Mouse (Mus musculus) liver, adult (tissue): ENCODE measurements around the gene Slc12a1.

Experiments
- GATA4 ChIP-seq: IDR thresholded peaks from 2 replicates; pipeline ENCODE4 v1.6.1; 2014; ENCODE audit warnings: mild to moderate bottlenecking, low read length; ENCODE audit not compliant: insufficient replicate concordance

Slc12a1 gene

DNA sequence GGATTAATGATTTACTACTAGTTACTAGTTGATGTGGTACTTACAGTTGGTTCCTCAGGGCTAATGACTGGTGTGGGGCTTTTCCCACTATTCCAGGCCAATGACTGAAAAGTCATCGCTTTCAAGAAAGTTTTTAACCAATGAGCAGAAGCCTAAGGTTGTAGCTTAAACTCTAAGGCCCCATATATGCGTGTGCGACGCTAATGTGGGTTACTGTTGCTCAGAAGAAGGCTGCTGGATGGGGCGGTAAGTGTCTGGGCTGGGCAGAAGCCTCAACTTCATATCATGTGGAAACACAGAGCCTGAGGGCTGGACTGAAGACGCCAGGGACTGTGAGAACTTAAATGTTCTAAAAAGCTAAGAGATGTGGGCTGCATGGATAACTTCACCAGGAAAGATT, at the start of gene Slc12a1:
TSS of gene Slc12a1 (plus strand) at position 118 of the 400 bp plus-strand sequence.
- no peak for TF ChIP-seq GATA4

DNA sequence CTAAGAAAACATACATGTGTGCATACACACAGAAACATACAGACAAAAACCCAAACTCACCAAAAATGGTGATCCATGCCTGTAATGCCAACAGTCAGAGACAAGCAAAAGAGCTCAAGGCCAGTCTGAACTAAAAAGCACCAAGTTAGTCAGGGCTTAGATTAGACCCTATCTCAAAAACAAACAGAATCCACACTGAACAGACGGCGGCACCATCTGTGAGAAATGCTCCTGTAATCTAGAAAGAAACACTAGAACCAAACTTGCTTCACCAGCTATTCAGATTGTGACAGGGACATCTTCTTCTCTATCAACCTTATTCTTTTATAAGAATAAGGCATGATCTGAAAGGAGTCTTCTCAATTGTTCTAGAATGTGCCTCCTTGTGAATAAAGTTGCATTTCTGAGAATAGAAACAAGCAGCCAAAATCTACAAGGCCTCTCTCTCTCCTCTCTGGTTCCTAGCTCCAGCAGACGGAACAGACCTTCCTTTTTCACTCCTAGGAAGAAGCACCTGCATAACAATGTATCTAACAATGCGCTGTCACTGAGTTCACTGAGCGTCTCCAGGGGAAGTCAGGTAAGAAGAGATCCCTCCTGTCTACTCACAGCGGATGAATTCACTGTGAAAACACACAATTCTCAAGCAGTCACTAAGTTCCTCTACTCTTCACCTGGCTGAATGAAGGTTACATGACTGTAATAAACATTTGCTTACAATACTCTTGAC, 32.8 kb upstream of the Slc12a1 start:
- TF ChIP-seq GATA4, result no peak

DNA sequence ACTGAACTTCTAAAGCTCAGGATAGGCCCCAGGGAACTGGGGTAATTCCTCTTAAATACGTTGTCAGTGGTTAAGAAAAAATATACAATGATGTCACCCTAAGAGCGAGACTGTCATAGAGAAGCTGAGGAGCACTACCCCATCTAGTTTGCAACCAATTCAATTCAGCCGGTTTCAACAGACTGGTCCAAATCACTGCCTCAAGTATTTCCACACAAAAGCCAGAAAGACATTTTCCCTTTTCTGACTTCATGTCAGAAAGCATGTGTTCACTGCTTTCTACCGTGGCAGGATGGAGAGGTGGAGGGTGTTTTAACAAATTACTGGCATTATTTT, 30.0 kb upstream of the Slc12a1 start:
- no peak for TF ChIP-seq GATA4

DNA sequence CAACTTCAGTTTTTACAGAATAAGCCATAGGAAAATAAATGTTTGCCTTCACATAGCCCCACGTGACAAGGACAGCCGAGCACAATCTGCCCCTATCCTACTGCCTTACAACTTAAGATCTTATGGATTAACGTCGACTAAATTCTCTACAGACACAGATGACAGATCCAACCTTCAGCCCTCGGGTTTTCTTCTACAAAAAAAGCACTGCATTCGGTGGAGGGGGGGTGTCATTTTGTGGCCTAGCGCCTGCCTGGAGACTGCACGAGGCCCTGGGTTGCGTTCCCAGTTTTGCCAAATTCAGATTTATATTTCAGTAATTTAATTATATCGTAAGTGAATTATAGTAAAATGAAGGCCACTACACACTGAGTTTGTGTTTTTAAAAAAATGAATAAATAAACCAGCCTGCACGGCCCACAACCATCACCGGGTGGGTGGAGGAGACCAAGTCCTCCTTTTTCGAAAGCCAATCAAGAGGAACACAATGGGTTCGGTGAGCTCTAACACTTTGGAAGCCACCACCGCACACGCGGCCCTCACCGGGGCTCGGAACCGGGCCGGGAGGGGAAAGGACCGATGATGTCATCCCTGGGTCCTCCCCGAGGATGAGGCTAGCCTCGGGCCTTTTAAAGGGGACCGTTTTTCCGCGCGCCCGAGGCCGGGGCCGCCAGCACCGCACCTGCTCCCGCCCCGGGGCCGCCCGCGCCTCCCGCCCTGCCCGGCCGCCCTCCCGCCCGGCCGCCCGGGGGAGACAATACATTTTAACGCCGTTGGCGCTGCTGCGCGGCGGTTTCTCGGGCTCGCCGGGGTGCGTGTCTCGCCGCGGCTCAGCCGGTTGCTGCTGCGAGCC, 29.5 kb upstream of the Slc12a1 start:
- no peak for TF ChIP-seq GATA4

DNA sequence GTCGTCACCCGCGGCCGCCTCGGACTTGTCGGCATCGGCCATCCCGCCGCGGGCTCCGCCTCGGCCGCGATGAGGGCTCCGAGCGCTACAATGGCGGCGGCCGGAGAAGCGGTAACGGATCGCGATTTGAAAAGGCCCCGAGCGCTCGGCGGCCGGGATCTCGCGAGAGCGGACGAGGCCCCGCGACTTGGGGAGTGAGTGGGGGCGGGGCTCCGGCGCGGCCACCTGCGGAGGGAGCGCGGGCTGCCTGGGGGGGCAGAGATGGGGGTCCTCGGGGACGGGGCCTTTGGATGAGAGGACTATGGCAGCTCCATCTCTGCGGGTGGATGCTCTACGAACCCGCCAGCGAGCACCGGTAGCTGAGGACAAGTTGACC, 28.8 kb upstream of the Slc12a1 start, which contains the start of gene Myef2:
TSS of gene Myef2 (minus strand) at position 185 of the 376 bp plus-strand sequence.
- no peak for TF ChIP-seq GATA4

DNA sequence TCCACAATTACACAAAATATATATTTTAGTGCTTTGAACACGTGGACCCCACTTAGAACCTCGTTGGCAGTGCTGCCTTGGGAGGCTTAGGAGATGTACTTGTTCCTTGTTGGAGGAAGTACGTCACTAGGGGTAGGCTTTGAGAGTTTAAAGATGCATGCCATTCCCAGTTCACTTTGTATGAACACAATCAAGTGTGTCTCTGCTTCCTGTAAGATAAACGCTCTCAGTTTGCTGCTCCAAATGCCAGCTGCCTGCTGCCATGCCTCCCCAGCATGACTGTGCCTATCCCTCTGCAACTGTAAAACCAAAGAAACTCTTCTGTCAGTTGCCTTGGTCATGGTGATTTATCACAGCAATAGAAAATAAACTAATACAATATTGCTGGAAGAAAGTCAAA, 26.5 kb upstream of the Slc12a1 start:
- TF ChIP-seq GATA4, result no peak

DNA sequence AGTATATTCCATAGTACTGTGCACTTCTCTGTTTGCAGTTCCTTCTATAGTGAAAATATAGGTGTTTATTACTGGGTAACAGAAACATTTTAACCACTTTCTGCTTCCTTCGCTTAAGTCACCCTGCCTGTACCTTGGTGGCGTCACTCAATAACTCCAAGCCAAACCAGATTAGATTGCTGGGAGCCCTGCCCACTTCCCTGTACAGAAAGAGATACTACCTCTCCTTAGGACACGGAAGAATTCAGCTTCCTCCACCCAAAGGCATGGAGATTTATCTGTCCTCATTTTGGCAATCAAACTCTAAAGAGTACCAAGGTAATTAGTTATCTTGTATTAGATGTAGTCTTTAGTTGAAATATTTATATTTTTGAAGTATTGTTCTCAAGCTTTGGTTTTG, 25.5 kb upstream of the Slc12a1 start:
- TF ChIP-seq GATA4, result no peak

DNA sequence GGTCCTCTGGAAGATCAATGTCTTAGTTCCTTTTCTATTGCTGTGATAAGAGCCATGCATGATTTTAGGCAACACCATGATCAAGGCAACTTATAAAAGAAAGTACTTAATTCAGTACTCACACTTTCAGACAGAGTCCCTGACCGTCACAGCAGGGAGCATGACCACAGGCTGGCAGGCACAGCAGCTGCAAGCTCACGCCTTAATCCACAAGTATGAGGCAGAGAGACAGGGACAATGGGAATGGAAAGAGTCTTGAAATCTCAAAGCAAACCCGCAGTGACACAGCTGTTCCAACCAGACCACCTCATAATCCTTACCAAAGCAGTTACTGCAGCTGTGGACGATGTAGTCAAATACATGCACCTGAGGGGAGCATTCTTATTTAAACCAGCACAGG, 18.2 kb upstream of the Slc12a1 start:
- TF ChIP-seq GATA4, result no peak

DNA sequence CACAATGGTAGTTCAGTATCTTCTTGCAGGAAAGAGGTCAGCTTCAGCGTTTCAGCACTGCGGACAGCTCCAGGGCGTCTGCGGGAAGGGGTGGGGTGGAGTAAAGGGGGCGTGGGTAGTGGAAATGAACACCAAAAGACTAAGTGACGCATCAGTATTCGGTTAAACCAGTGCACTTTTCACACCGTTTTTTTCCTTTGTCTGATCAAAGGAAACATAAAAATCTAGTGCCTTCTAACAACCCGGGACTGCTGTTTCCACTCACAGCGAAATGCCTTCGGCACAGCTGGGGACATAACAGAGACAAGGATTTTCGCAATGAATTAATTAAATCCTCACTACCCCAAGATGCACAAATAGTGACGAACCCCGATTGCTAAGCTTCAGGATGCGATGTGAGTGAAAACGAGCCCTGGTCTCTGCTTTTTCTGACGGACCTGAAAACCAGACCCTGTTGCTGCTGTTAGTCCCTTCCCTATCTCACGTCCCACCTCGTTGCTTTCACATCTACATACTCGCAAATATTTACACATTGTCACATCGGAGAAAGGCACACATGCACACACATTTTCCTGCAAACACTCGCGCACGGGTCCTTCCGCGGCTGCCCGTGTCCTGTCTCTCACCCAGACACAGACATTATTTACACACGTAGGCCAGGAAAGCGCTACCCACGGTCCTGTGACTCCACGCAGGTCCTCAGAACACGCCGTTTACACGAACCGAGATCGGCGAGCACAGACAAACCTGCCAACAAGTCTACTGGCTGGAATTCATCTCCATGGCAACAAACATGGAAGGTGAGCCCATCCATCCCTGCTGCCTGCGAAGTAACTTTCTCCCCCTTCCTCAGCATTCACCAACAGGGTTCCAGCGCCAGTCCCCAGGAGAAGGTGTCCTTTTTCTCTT, 16.1 kb upstream of the Slc12a1 start, which contains the start of gene Ctxn2:
TSS of gene Ctxn2 (plus strand) at position 790 of the 909 bp plus-strand sequence.
- TF ChIP-seq GATA4, result no peak

DNA sequence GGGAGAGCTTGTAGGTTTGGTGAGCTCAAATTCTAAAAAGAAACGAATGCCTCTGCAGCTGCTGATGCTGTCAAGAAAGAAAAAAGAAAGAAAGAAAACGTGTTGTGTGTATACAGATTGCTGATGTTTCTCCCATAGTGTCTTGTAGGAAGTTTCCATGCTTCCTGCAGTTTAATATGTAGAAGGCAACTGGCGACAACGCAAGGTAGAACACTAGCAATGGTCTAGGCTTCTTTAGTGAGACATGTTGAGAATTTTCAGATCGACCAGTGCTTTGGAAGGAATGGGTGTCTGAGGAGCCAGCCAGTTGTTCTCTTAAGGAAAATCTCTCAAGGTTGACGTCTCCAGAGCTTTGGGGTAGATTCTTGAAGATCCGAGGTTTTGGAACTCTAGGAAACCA, 15.5 kb upstream of the Slc12a1 start:
- no peak for TF ChIP-seq GATA4

DNA sequence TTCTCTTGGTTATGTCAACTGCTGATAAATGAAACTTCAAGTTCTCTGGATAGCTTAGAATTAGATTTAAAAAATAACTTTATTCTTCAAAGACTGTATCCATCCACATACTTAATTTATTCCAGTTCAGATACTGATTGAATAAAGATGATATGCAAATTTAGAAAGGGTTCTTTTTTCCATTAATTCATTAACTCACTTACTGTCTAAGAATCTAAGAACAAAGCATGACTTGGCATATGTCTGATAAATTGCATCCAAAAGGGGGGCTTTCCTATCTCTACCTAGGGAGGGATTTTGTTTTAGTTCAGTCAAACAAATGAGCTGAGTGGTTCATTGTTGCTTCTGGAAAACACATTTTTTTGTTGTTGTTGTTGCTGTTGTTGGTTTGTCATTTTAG, 10.0 kb upstream of the Slc12a1 start:
- TF ChIP-seq GATA4, result no peak

DNA sequence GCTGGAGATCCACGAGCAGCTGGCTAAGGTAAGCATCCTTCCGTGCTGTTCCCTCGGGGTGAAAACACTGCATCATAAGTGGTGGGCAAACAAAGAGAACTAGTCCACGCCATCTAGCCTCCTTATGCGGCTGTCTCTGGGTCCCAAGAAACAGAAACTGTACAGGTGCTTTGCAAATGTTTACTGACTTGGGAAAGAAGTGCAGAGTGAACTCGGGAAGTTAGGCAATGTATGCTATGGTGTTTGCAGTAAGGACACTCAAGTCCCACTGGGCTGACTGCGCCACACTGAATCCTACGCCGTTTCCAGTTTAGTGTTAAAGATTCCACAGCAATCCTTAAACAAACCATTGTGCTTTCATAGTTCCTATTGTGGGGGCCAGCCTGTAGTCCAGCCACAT, 2.0 kb downstream of the Slc12a1 start:
- TF ChIP-seq GATA4, result no peak

DNA sequence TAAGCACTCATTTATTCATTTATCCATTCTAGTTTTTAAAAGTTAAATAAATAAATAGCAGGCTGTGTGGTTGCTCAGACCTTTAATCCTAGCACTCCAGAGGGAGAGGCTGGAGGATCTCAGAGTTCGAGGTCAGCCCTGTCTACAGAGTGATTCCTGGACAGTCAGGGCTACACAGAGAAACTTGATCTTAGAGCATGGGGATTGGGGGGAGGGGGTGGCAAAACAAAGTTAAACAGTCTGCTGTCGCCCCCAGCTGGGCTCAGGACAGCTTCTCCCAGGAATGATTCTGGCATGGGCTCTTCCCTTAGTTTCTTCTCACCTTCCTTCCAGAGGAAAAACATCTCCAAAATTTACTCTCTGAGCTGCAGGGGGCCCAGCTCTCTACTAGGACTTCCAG, 3.2 kb downstream of the Slc12a1 start:
- TF ChIP-seq GATA4, result no peak

DNA sequence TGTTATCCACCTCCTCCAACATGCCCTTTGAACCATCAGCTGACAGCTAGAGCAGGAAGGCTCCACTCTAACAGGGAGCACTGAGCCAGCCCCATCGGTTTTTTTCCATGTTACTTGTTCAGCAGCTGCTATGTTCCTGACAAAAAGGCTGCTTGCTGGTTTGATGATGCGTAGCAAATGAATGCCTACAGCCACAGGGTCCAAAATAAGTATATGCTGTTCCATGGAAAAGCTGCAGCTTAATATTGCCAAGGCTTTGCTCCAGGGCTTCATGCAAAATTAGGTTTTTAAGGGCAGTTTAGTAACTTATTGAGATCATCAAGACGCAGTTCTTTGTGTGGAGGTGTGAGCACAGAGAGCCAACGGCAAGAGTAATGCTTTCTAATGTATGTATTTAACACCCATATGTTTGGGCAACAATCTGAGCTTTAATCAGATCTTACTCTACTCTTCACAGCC, 9.7 kb downstream of the Slc12a1 start:
- TF ChIP-seq GATA4, result no peak

DNA sequence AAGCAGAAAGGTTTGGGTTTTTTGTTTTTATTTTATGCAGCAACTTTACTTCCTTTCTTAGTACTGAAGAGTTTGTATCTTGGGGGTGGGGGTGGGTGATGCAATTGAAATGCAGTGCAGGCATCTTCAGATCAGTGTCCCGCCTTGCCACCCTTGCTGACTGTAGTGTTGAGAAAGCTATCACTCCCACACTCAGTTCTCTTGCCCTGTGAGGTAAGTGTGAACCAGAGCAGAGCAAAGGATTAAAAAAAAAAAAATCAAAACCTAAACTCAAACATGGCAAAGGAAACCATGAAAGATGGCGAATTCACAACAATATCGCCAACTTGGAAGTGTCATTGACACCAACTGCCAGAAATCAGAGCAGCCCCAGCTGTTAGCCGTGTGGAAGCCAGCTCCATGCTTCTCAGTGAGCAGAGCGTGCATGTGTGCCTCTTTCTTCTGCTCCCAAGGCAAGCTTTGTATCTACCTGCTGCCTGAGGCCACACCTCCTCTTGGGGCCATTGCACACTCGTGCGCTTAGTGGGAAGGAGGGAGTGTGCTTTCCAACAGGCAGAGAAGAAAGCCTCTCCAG, 26.0 kb downstream of the Slc12a1 start:
- TF ChIP-seq GATA4, result no peak
